Mouse (Mus musculus): Measurements from ENCODE around the gene Rtn1.
"Not testable (repeated sequence)": the region's sequence is repeated elsewhere in the genome, so short reads cannot be mapped to it uniquely, and the experiment has no call there.

Rtn1 gene

GRCm38 (mm10) chr12:72326087-72326486, 82.8 kb downstream of the Rtn1 start:
- in situ Hi-C loops (cut with MboI; ENCODE audit: unreplicated experiment in 2 of 2), result no loop called here

DNA sequence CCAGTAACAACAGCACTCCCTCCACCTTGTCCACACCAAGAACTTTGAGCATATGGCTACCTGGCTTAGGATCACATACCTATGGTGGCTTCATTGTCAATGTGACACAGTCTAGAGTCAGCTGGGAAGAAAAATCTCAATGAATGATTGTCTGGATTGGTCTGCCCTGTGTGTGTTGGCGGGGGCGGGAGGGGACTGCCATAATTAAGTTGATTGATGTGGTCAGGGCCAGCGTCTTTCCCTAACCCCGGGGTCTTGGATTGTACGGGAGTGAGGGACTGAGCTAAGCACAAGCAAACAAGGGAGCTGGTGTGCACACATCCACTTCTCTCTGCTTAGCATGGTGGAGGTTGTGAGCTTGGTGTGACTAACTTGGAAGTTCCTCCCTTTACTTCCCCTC, 83.8 kb downstream of the Rtn1 start:
- in situ Hi-C loops (cut with MboI; ENCODE audit: unreplicated experiment in 2 of 2), result no loop called here

- in situ Hi-C loops (cut with MboI; ENCODE audit: unreplicated experiment in 2 of 2), result no loop called here
These were observed 84.5 kb downstream of the Rtn1 start for GRCm38 (mm10) chr12:72324210-72324871.

- in situ Hi-C loops (cut with MboI; ENCODE audit: unreplicated experiment in 2 of 2), result no loop called here
These were observed 85.1 kb downstream of the Rtn1 start for GRCm38 (mm10) chr12:72323778-72324177.

DNA sequence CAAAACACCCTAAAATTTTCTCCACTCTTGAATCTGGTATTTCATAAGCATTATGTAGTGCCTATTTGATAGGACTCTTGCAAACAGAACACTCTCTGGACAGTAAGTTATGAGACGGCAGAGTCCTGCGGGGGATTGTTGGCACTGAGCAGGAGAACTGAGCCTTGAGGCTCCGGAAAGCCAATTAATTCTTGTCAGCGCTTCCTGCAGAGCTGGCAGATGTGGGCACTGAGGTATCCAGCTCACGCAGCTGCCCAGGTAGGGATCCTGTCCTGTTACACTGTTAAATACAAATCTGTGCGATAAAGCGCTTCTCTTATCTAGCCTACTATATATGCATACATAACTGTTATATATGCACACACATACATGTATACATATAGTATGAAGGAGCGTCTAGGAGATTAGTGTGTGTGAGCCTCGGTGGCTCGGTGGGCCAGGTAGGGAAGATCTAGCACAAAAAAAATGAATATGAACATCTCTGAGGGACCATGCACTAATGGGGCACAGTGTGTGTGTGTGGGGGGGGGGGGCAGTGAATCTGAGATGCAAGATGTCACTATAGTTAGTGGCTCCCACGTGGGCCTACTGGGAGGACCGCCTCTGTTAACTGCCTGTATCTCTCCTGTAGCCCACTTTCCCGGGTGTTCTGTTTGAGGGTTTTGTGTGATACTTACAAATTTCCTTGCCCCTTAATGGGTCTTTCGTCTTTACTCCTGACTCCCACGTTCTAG, 93.0 kb downstream of the Rtn1 start:
- in situ Hi-C loops (cut with MboI; ENCODE audit: unreplicated experiment in 2 of 2), result no loop called here

- in situ Hi-C loops (cut with MboI; ENCODE audit: unreplicated experiment in 2 of 2), result no loop called here
These were observed 98.0 kb downstream of the Rtn1 start for GRCm38 (mm10) chr12:72310818-72311217.

DNA sequence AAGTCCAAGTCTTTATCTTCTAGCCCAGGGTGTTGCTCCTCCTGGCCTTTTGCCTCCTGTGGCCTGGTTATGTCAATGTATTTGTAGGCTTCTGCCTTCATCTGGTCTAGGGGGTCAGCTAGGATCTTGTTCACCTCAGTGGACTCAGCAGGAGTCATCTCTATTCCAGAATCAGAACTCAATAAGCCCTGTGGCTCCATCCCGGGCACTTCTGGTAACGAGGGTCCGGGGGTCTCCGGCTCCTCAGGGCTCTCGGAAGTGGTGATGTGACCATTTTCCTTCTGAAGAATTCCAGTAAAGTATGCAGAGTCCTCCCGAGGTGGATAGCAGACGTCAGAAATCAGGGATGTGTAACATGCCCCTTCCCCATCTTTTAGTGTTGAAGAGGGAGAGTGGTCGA, 100.3 kb downstream of the Rtn1 start:
- in situ Hi-C loops (cut with MboI; ENCODE audit: unreplicated experiment in 2 of 2), result no loop called here

DNA sequence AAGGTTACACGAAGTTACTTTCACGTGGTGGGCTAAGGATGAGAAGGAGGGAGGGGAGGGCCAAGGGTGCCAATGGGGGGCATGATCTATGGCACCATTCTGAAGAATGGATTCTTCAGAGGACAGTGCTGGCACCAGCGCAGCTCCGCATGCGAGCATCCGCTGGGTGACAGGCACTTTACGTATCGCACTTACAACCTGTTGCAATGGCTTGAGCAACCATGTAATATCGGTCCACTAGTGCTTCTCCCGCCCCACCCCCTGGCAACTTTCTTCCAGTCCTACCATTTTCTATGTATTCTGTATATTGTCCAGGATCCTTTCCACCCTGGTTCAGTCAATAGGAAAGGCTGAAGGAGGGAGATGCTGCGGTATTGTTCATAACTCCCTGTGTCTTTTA, 102.6 kb downstream of the Rtn1 start:
- in situ Hi-C loops (cut with MboI; ENCODE audit: unreplicated experiment in 2 of 2), result no loop called here

GRCm38 (mm10) chr12:72305421-72305820, 103.4 kb downstream of the Rtn1 start:
- in situ Hi-C loops (cut with MboI; ENCODE audit: unreplicated experiment in 2 of 2), result no loop called here

DNA sequence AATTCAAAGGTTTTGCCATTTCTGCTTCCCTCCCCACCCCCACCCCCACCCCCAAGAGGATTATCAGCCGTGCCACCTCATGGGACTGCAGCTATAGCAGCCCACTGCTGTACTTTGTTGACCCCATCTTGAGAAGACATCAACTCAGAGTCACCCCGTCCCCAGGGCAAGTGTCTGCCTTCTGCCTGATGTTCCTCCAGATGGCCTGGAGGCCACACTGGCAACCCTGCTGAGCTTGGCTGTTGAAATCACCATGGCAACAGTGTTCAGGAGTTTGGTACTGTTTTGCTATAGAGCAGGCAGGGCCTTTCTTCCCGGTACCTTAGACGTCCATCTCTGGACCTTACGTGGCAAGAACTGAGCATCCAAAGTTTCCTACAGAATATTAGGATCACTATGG, 103.9 kb downstream of the Rtn1 start:
- in situ Hi-C loops (cut with MboI; ENCODE audit: unreplicated experiment in 2 of 2), result no loop called here

DNA sequence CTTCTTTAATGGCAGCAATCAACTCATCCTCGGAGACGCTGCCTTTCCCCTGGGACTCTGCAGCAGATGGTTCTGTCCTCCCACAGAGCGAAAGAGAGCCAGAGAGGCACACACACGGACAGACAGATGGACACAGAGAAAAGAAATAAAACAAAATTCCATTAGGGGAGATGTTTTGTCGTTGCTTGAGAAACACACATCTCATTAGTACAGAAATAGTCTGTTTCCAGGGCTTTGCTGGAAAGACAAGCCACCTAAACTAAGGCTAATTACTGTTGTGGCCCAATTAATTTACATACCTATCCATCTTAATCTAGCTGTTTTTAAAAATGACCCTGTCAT, 104.5 kb downstream of the Rtn1 start:
- in situ Hi-C loops (cut with MboI; ENCODE audit: unreplicated experiment in 2 of 2), result no loop called here

GRCm38 (mm10) chr12:72303624-72304346, 105.1 kb downstream of the Rtn1 start:
- in situ Hi-C loops (cut with MboI; ENCODE audit: unreplicated experiment in 2 of 2), result no loop called here

- in situ Hi-C loops (cut with MboI; ENCODE audit: unreplicated experiment in 2 of 2), result no loop called here
These were observed 107.4 kb downstream of the Rtn1 start for GRCm38 (mm10) chr12:72301431-72301830.

DNA sequence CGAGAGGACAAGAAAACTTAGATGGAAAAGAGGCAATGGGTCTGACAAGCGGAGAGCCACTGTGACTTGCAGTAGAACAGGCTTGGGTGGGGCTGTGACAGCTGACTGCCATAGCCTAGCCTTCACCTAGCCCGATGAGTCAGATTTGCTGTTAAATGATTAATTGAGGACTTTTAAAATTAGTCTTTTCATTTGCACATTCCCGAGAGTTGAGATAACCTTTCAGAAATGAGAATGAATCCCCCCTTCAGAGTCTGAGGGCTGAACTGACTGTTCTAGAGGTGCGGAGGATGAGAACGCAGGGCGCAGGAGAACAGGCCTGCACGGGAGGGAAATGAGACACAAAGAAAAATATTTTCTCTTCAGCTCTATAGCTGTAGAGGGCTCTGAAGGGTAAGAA, 107.9 kb downstream of the Rtn1 start:
- in situ Hi-C loops (cut with MboI; ENCODE audit: unreplicated experiment in 2 of 2), result no loop called here

- in situ Hi-C loops (cut with MboI; ENCODE audit: unreplicated experiment in 2 of 2), result no loop called here
These were observed 110.6 kb downstream of the Rtn1 start for GRCm38 (mm10) chr12:72298222-72298621.

GRCm38 (mm10) chr12:72296552-72296951, 112.3 kb downstream of the Rtn1 start:
- in situ Hi-C loops (cut with MboI; ENCODE audit: unreplicated experiment in 2 of 2), result no loop called here

DNA sequence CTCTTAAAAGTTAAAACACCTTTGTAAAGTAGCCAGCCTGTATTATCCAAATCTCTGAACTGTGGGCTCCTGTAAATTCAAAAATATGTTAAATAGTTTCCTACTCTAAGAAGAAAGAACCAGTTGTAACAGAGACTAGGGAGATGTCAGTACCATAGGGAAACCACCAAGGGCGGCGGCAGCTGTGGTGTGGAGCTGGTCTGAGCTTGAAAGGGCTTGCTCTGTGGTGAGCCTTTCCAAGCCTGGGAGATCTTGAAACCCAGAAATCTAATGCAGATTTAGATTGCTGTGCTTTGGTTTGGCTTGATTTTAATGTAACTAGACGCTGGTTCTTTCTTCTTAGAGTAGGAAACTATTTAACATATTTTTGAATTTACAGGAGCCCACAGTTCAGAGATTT, 115.7 kb downstream of the Rtn1 start:
- in situ Hi-C loops (cut with MboI; ENCODE audit: unreplicated experiment in 2 of 2), result not testable (repeated sequence)

- in situ Hi-C loops (cut with MboI; ENCODE audit: unreplicated experiment in 2 of 2), result no loop called here
These were observed 116.3 kb downstream of the Rtn1 start for GRCm38 (mm10) chr12:72292566-72292965.

GRCm38 (mm10) chr12:72291266-72291665, 117.6 kb downstream of the Rtn1 start:
- in situ Hi-C loops (cut with MboI; ENCODE audit: unreplicated experiment in 2 of 2), result no loop called here

DNA sequence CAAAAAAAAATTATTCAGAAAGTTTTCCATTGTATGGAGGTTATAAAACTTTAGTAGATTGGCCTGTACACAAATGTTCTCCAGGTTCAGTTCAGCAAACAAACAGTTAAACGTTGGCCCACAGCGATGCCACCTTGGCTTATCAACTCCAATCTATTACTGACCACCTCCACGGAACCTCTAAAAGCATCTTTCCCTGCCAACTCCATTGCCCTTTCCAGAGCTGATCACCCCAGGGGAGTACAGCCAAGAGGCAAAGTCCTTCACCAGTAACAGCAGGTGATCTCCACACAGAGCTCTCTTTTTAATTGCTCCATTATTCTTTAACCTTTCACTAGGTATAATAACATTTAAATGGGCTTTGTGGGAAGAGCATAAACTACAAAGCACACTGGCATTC, 120.6 kb downstream of the Rtn1 start:
- in situ Hi-C loops (cut with MboI; ENCODE audit: unreplicated experiment in 2 of 2), result no loop called here

GRCm38 (mm10) chr12:72287332-72288004, 121.4 kb downstream of the Rtn1 start:
- in situ Hi-C loops (cut with MboI; ENCODE audit: unreplicated experiment in 2 of 2), result no loop called here

Measured in v-Abl transformed pro-B cells (cell line).